Mouse (Mus musculus): Measurements from ENCODE around the gene Il2ra. TPM values are rescaled to one million over a fixed set of nuclear protein-coding genes. Genes with fewer than 3 reads are reported as not detected.
"Not testable (repeated sequence)": the region's sequence is repeated elsewhere in the genome, so short reads cannot be mapped to it uniquely, and the experiment has no call there.

Gene Il2ra
- polyA plus RNA-seq, 1 experiment from 2014 or later, result not detected

- no peak overlapping the region for H3K4me3 ChIP-seq (replicated peaks; ENCODE audit: low read depth, low read length)
- DNase-seq (no peak), ATAC-seq (ENCODE audit: low FRiP score, low TSS enrichment) (peak; percentile 20; the same call in 1 of the 2 replicates)
- no peak overlapping the region for H3K9ac ChIP-seq (replicated peaks; ENCODE audit: low read length)
- no peak overlapping the region for H3K27ac ChIP-seq (replicated peaks; ENCODE audit: low read depth, low read length)
- no peak overlapping the region for H3K4me2 ChIP-seq (ENCODE audit: low read length)
- 88% methylated on average over 2 of the region's 2 CpGs for WGBS
- H3K27me3 ChIP-seq (ENCODE audit: control insufficient read depth, insufficient read depth, low read length), result no peaks in the 10 kb centered on the region; the same call in 1 of the 2 replicates
- H3K36me3 ChIP-seq (ENCODE audit: control insufficient read depth, insufficient read depth, low read length), result no peaks in the 10 kb centered on the region
- H3K9me3 ChIP-seq (ENCODE audit: control insufficient read depth, low read length), result no peaks in the 10 kb centered on the region
- no peaks in the 10 kb centered on the region for H3K4me1 ChIP-seq (ENCODE audit: control insufficient read depth, insufficient read depth, low read length)
These were observed 57.3 kb downstream of the Il2ra start for GRCm38 (mm10) chr2:11699905-11700304.

GRCm38 (mm10) chr2:11705201-11706025 lies 62.8 kb downstream of the Il2ra start, which contains the start of gene Il15ra:
Gene Il15ra, plus strand, starts transcription at chr2:11705290.
- H3K9me3 ChIP-seq (ENCODE audit: control insufficient read depth, low read length), result no peaks in the 10 kb centered on the region
- ATAC-seq (ENCODE audit: low FRiP score, low TSS enrichment), result peak; percentile 55; the same call in 1 of the 2 replicates

GRCm38 (mm10) chr2:11706030-11706745 lies 63.6 kb downstream of the Il2ra start:
- H3K36me3 ChIP-seq (ENCODE audit: control insufficient read depth, insufficient read depth, low read length), result no peaks in the 10 kb centered on the region
- H3K27ac ChIP-seq (replicated peaks; ENCODE audit: low read depth, low read length), result no peak overlapping the region
- H3K9me3 ChIP-seq (ENCODE audit: control insufficient read depth, low read length), result no peaks in the 10 kb centered on the region
- DNase-seq, result peak; percentile 28
- H3K4me3 ChIP-seq (replicated peaks; ENCODE audit: low read depth, low read length), result peak overlapping the region; percentile 54
- H3K27me3 ChIP-seq (ENCODE audit: control insufficient read depth, insufficient read depth, low read length), result peaks cover 16% of the 10 kb centered on the region
- peaks cover 12% of the 10 kb centered on the region for H3K4me1 ChIP-seq (ENCODE audit: control insufficient read depth, insufficient read depth, low read length)
- ATAC-seq (ENCODE audit: low FRiP score, low TSS enrichment), result 0 out of 2 replicates have a peak, but pooled peaks have one; percentile 21
- H3K9ac ChIP-seq (replicated peaks; ENCODE audit: low read length), result peak overlapping the region; percentile 57
- peak overlapping the region; percentile 100 for H3K4me2 ChIP-seq (ENCODE audit: low read length)
- WGBS, result 4% methylated on average over 28 of the region's 28 CpGs

More at GRCm38 (mm10) chr2:11705201-11706025, 62.8 kb downstream of the Il2ra start, which contains the start of gene Il15ra:
- Histone ChIP-seq H3K4me2 (ENCODE audit: low read length) (peak within 1 kb of the TSS; percentile 100), H3K36me3 (ENCODE audit: control insufficient read depth, insufficient read depth, low read length) (no peaks in the 10 kb centered on the region), H3K4me3 (replicated peaks; ENCODE audit: low read depth, low read length) (peak within 1 kb of the TSS; percentile 54), H3K9ac (replicated peaks; ENCODE audit: low read length) (peak within 1 kb of the TSS; percentile 57), H3K27ac (replicated peaks; ENCODE audit: low read depth, low read length) (no peak within 1 kb of the TSS), H3K27me3 (ENCODE audit: control insufficient read depth, insufficient read depth, low read length) (peaks cover 16% of the 10 kb centered on the region), H3K4me1 (ENCODE audit: control insufficient read depth, insufficient read depth, low read length) (peaks cover 12% of the 10 kb centered on the region)
- peak; percentile 37 for DNase-seq
- WGBS, result under 1% methylated on average over 37 of the region's 37 CpGs

- Histone ChIP-seq H3K4me2 (ENCODE audit: low read length) (peak overlapping the region; percentile 100), H3K9ac (replicated peaks; ENCODE audit: low read length) (no peak overlapping the region), H3K27me3 (ENCODE audit: control insufficient read depth, insufficient read depth, low read length) (peaks cover 16% of the 10 kb centered on the region), H3K36me3 (ENCODE audit: control insufficient read depth, insufficient read depth, low read length) (no peaks in the 10 kb centered on the region), H3K4me1 (ENCODE audit: control insufficient read depth, insufficient read depth, low read length) (peaks cover 12% of the 10 kb centered on the region), H3K4me3 (replicated peaks; ENCODE audit: low read depth, low read length) (peak overlapping the region; percentile 54; the same call in 1 of the 2 replicates), H3K9me3 (ENCODE audit: control insufficient read depth, low read length) (no peaks in the 10 kb centered on the region), H3K27ac (replicated peaks; ENCODE audit: low read depth, low read length) (no peak overlapping the region)
- WGBS, result 33% methylated on average over 6 of the region's 6 CpGs
- no peak for DNase-seq
- ATAC-seq (ENCODE audit: low FRiP score, low TSS enrichment), result no peak
These were observed 64.1 kb downstream of the Il2ra start for GRCm38 (mm10) chr2:11706746-11707065.

DNA sequence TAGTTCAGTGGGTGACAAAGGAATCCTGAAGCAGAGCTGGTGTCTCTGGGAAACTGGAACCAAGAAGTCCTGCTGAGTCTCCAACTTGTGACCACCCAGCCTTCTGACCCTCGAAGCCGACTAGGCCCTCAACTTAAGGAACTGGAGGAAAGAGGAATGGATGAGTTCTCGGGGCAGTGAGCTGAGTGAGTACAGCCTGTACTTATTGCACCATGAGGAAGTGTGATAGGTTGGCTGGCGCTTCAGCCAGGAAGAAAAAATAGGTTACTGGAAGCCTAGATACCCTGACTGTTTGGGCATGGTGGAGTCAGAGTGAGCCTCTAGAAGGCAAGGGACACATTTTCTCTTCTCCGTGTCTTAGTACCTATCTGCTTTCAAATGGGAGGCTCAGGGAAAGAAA lies 65.9 kb downstream of the Il2ra start:
- Histone ChIP-seq H3K36me3 (ENCODE audit: control insufficient read depth, insufficient read depth, low read length) (no peaks in the 10 kb centered on the region), H3K4me3 (replicated peaks; ENCODE audit: low read depth, low read length) (no peak overlapping the region), H3K9ac (replicated peaks; ENCODE audit: low read length) (no peak overlapping the region), H3K4me2 (ENCODE audit: low read length) (no peak overlapping the region), H3K27me3 (ENCODE audit: control insufficient read depth, insufficient read depth, low read length) (peaks cover 16% of the 10 kb centered on the region), H3K9me3 (ENCODE audit: control insufficient read depth, low read length) (no peaks in the 10 kb centered on the region), H3K27ac (replicated peaks; ENCODE audit: low read depth, low read length) (no peak overlapping the region), H3K4me1 (ENCODE audit: control insufficient read depth, insufficient read depth, low read length) (peaks cover 12% of the 10 kb centered on the region)
- no peak for ATAC-seq (ENCODE audit: low FRiP score, low TSS enrichment)
- 90% methylated on average over 5 of the region's 5 CpGs for WGBS
- DNase-seq, result no peak

DNA sequence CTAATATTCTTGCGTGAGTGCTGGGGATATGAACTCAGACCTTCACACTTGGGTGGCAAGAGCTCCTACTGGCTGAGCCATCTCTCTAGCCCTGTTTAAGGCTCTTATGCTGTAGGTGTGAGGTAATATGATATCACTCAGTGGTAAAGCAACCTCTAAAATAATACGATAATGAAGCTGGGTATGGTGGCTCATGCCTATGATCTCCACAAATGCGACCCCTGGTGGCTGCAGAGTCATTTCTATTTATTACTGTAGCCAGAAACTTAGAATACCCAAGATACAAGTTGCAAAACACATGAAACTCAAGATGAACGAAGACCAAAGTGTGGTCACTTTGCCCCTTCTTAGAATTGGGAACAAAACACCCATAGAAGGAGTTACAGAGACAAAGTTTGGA lies 67.5 kb downstream of the Il2ra start:
- H3K36me3 ChIP-seq (ENCODE audit: control insufficient read depth, insufficient read depth, low read length); H3K9me3 ChIP-seq (ENCODE audit: control insufficient read depth, low read length); H3K4me2 ChIP-seq (ENCODE audit: low read length); H3K9ac ChIP-seq (replicated peaks; ENCODE audit: low read length); H3K27ac ChIP-seq (replicated peaks; ENCODE audit: low read depth, low read length); ATAC-seq (ENCODE audit: low FRiP score, low TSS enrichment); H3K4me3 ChIP-seq (replicated peaks; ENCODE audit: low read depth, low read length): not testable (repeated sequence)
- WGBS, result 60% methylated on average over 4 of the region's 4 CpGs
- peak; percentile 66 for DNase-seq
- H3K27me3 ChIP-seq (ENCODE audit: control insufficient read depth, insufficient read depth, low read length), result peaks cover 16% of the 10 kb centered on the region
- H3K4me1 ChIP-seq (ENCODE audit: control insufficient read depth, insufficient read depth, low read length), result peaks cover 12% of the 10 kb centered on the region

DNA sequence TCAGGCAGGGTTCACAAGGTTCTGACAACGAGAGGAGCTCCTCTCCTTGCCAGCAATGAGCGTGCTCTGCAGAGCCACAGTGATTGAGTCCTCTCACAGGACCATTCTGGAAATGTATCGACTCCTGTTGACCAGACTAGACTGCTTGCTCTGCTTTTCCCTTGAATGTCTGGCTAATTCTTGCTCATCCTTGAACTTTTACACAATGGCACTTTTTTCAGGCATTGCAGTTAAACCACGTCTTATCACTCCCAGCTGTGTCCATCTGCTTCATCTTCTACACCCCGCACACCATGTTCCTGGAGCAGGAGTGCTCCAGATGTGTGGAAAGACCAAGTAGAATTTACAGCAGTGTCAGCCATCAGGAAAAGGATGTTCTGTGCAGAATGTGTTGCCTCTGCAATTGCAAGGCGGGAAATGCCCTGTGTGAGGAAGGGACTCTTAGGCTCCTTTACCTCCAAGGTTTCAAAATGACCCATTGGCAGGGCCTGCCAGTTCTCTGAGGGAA lies 69.9 kb downstream of the Il2ra start:
- ATAC-seq (ENCODE audit: low FRiP score, low TSS enrichment), result no peak
- 89% methylated on average over 6 of the region's 6 CpGs for WGBS
- no peaks in the 10 kb centered on the region for H3K36me3 ChIP-seq (ENCODE audit: control insufficient read depth, insufficient read depth, low read length)
- H3K27ac ChIP-seq (replicated peaks; ENCODE audit: low read depth, low read length), result no peak overlapping the region
- no peaks in the 10 kb centered on the region for H3K9me3 ChIP-seq (ENCODE audit: control insufficient read depth, low read length)
- H3K27me3 ChIP-seq (ENCODE audit: control insufficient read depth, insufficient read depth, low read length), result no peaks in the 10 kb centered on the region
- H3K4me1 ChIP-seq (ENCODE audit: control insufficient read depth, insufficient read depth, low read length), result no peaks in the 10 kb centered on the region
- no peak overlapping the region for H3K4me2 ChIP-seq (ENCODE audit: low read length)
- H3K9ac ChIP-seq (replicated peaks; ENCODE audit: low read length), result no peak overlapping the region
- no peak overlapping the region for H3K4me3 ChIP-seq (replicated peaks; ENCODE audit: low read depth, low read length)
- no peak for DNase-seq

DNA sequence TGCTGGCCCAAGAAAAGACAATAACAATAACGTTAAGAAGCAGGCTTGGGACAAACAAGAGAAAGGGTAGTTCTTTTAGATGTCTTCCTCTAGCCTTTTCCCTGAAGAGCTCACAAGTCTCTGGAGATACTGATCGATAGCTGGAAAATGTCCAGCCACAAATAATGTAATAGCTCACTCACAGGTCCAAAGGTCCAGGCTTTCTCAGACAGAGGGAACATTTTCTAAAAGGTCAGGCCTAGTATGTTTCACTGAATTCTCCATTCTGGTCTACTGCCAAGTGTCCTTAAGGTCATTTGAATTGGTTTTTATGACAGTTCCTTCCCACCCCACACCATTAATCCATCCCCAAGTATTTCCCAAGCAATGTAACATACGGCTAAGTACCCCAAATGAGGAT lies 70.4 kb downstream of the Il2ra start:
- no peak overlapping the region for H3K9ac ChIP-seq (replicated peaks; ENCODE audit: low read length)
- no peaks in the 10 kb centered on the region for H3K36me3 ChIP-seq (ENCODE audit: control insufficient read depth, insufficient read depth, low read length)
- no peaks in the 10 kb centered on the region for H3K4me1 ChIP-seq (ENCODE audit: control insufficient read depth, insufficient read depth, low read length)
- H3K27me3 ChIP-seq (ENCODE audit: control insufficient read depth, insufficient read depth, low read length), result no peaks in the 10 kb centered on the region
- H3K4me3 ChIP-seq (replicated peaks; ENCODE audit: low read depth, low read length), result no peak overlapping the region
- 77% methylated on average over 3 of the region's 3 CpGs for WGBS
- H3K4me2 ChIP-seq (ENCODE audit: low read length), result no peak overlapping the region
- H3K27ac ChIP-seq (replicated peaks; ENCODE audit: low read depth, low read length), result no peak overlapping the region
- H3K9me3 ChIP-seq (ENCODE audit: control insufficient read depth, low read length), result no peaks in the 10 kb centered on the region
- DNase-seq (no peak), ATAC-seq (ENCODE audit: low FRiP score, low TSS enrichment) (no peak)

Measured in midbrain, embryonic 14.5 days (tissue).